Mouse (Mus musculus): ENCODE results near the gene Zfp618. TPM values are rescaled to one million over a fixed set of nuclear protein-coding genes. Genes with fewer than 3 reads are reported as not detected.

Zfp618 gene
- total and polyA plus RNA-seq, 2 experiments from 2014 or later: 4.2 to 7.5 TPM

DNA sequence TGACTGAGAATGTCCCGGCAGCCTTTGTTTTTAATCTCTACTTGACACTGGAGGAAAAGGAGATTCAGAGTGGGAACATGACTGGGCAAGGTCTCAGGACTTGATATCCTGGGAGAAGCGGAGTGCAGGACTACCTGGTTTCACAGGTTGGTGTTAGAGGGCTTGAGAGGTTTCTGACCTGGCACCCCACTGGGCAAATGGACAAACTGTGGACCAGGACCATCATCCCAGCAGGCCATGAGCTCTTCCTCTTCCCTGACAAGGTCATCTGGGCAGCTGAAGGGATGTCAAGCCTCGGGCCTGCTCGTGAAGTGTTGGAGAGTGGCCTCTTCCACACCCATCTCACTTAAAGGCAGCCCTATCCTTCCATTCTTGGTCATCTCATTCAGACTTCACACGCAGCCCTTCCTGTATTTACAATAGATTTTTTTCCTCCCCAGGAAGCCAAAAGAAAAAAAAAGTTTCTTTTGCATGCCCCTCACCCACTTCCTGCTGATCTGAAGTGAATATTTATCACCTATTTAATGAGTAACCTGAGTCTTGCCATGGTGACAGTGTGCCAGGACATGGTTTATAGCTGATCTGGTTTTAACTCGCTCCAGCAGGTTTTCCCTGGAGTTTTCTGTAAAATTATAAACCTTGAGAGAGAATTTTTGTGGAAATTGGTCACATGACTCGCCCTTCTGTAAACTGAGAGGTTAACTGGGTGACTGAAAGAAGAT, 86.7 kb downstream of the Zfp618 start:
- Histone ChIP-seq H3K4me3 (ENCODE audit: low read depth, low read length) (no peak overlapping the region), H3K27ac (ENCODE audit: low read depth) (no peak overlapping the region), H3K27me3 (ENCODE audit: control insufficient read depth, insufficient read depth, low read length) (no peaks in the 10 kb centered on the region), H3K4me2 (ENCODE audit: low read depth, low read length) (no peak overlapping the region), H3K9me3 (replicated peaks; ENCODE audit: control insufficient read depth, low read length) (no peaks in the 10 kb centered on the region), H3K9ac (replicated peaks; ENCODE audit: low read depth, low read length) (no peak overlapping the region), H3K4me1 (ENCODE audit: control insufficient read depth, insufficient read depth) (peaks cover 25% of the 10 kb centered on the region), H3K36me3 (replicated peaks; ENCODE audit: control insufficient read depth, insufficient read depth, low read length) (no peaks in the 10 kb centered on the region)
- WGBS: 57% methylated on average over 7 of the region's 7 CpGs
- TF ChIP-seq CTCF (IDR thresholded peaks at IDR 0.05; ENCODE audit: low read depth): no peak
- TF ChIP-seq EP300 (IDR thresholded peaks at IDR 0.05; ENCODE audit: low read depth): no peak
- DNase-seq (ENCODE audit: low spot score): no peak
- ATAC-seq (ENCODE audit: insufficient read depth, low read depth): no peak

DNA sequence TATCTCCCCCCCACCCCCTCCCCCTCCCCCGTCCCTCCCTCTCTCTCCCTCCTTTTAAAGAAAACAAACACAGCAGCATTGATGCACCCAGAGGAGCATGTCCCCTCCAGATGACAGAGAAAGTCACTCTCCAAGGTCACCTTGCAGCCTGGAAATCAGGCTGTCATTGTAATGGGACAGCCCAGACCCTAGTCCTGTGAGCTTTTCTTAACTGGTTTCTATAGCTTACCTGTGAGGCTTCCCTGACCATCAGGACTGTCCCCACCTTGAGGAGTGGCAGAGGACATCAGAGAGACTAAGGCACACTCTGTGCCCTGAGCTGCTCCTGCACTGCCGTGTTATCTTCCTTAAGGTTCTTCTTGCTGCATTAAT, 87.3 kb downstream of the Zfp618 start:
- Histone ChIP-seq H3K9ac (replicated peaks; ENCODE audit: low read depth, low read length) (no peak overlapping the region), H3K27ac (ENCODE audit: low read depth) (no peak overlapping the region), H3K4me2 (ENCODE audit: low read depth, low read length) (no peak overlapping the region), H3K36me3 (replicated peaks; ENCODE audit: control insufficient read depth, insufficient read depth, low read length) (no peaks in the 10 kb centered on the region), H3K9me3 (replicated peaks; ENCODE audit: control insufficient read depth, low read length) (no peaks in the 10 kb centered on the region), H3K27me3 (ENCODE audit: control insufficient read depth, insufficient read depth, low read length) (no peaks in the 10 kb centered on the region), H3K4me3 (ENCODE audit: low read depth, low read length) (no peak overlapping the region), H3K4me1 (ENCODE audit: control insufficient read depth, insufficient read depth) (peaks cover 25% of the 10 kb centered on the region)
- DNase-seq (ENCODE audit: low spot score): no peak
- WGBS: 43% methylated on average over 2 of the region's 2 CpGs
- no peak for TF ChIP-seq EP300 (IDR thresholded peaks at IDR 0.05; ENCODE audit: low read depth)
- TF ChIP-seq CTCF (IDR thresholded peaks at IDR 0.05; ENCODE audit: low read depth): no peak
- ATAC-seq (ENCODE audit: insufficient read depth, low read depth): no peak

DNA sequence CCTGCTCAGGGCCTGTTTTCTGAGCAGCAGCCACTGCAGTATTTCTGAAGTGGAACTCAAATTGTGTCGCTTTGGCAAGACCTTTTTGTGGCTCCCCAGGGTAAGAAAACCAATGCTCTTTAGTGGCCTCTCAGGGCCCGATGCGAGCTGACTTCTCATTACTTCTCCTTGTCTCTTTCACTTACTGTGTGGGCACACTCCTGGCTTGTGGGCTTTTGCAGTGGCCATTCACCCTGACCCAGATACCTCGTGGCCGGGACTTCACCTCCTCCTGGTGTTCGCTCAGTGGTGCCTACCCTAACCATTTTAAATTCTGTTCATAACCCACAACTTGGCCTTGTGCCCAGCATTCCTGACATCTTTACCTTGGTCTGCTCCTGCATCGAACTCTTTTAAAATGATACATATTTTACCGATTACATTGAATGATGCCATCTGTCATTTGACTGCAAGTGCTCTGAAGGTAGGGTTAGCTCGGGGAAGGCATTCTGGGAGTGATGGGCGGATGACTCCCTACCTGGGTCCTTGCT, 89.9 kb downstream of the Zfp618 start:
- no peak for DNase-seq (ENCODE audit: low spot score)
- no peaks in the 10 kb centered on the region for H3K27me3 ChIP-seq (ENCODE audit: control insufficient read depth, insufficient read depth, low read length)
- H3K4me1 ChIP-seq (ENCODE audit: control insufficient read depth, insufficient read depth): peaks cover 18% of the 10 kb centered on the region; the same call in 1 of the 2 replicates
- H3K9ac ChIP-seq (replicated peaks; ENCODE audit: low read depth, low read length): no peak overlapping the region
- no peak for ATAC-seq (ENCODE audit: insufficient read depth, low read depth)
- 68% methylated on average over 10 of the region's 10 CpGs for WGBS
- no peak overlapping the region for H3K27ac ChIP-seq (ENCODE audit: low read depth)
- H3K36me3 ChIP-seq (replicated peaks; ENCODE audit: control insufficient read depth, insufficient read depth, low read length): no peaks in the 10 kb centered on the region
- H3K4me3 ChIP-seq (ENCODE audit: low read depth, low read length): no peak overlapping the region
- no peak for TF ChIP-seq EP300 (IDR thresholded peaks at IDR 0.05; ENCODE audit: low read depth)
- TF ChIP-seq CTCF (IDR thresholded peaks at IDR 0.05; ENCODE audit: low read depth): no peak
- no peak overlapping the region for H3K4me2 ChIP-seq (ENCODE audit: low read depth, low read length)
- H3K9me3 ChIP-seq (replicated peaks; ENCODE audit: control insufficient read depth, low read length): no peaks in the 10 kb centered on the region

DNA sequence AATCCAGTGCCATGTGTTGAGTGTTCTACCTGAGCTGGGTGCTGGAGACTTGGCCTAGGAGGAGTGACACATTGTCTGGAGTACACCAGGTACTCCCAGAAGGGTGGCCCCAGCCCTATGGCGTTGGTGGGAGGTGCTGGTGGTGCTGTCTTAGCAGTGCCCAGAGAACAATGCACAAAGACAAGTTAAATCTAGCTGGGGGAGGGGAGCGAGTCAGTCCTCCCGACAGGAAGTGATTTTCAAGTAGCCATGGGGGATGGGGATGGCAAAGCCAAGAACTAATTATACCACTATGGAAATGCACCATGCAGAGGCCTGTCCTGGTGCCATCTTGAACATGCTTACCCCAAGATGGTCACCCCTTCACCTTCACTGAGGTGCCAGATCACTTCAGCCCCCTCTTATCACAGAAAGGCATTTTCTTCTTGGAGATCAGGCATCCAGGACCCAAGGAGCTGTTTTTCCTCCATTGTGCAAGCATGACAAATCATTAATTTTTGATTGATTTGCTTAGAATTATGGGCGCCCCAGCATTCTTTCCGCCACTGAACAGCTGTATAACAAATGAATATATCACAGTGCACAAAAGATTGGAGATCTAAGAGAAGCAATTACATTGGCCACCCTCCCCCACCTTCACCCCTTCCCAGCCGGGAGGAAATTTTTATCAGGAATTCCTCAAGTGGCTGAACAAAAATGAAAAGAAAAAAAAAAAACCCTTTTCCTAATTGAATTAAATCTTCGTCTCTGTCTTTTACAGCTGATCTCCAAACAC, 91.5 kb downstream of the Zfp618 start:
- peaks cover 7% of the 10 kb centered on the region; the same call in 1 of the 2 replicates for H3K4me1 ChIP-seq (ENCODE audit: control insufficient read depth, insufficient read depth)
- H3K27me3 ChIP-seq (ENCODE audit: control insufficient read depth, insufficient read depth, low read length): no peaks in the 10 kb centered on the region
- H3K4me3 ChIP-seq (ENCODE audit: low read depth, low read length): no peak overlapping the region
- no peak overlapping the region for H3K4me2 ChIP-seq (ENCODE audit: low read depth, low read length)
- H3K36me3 ChIP-seq (replicated peaks; ENCODE audit: control insufficient read depth, insufficient read depth, low read length): no peaks in the 10 kb centered on the region
- TF ChIP-seq CTCF (IDR thresholded peaks at IDR 0.05; ENCODE audit: low read depth): no peak
- no peak for TF ChIP-seq EP300 (IDR thresholded peaks at IDR 0.05; ENCODE audit: low read depth)
- no peak overlapping the region for H3K9ac ChIP-seq (replicated peaks; ENCODE audit: low read depth, low read length)
- ATAC-seq (ENCODE audit: insufficient read depth, low read depth): no peak
- WGBS: 59% methylated on average over 7 of the region's 7 CpGs
- DNase-seq (ENCODE audit: low spot score): no peak
- H3K9me3 ChIP-seq (replicated peaks; ENCODE audit: control insufficient read depth, low read length): no peaks in the 10 kb centered on the region
- no peak overlapping the region for H3K27ac ChIP-seq (ENCODE audit: low read depth)

DNA sequence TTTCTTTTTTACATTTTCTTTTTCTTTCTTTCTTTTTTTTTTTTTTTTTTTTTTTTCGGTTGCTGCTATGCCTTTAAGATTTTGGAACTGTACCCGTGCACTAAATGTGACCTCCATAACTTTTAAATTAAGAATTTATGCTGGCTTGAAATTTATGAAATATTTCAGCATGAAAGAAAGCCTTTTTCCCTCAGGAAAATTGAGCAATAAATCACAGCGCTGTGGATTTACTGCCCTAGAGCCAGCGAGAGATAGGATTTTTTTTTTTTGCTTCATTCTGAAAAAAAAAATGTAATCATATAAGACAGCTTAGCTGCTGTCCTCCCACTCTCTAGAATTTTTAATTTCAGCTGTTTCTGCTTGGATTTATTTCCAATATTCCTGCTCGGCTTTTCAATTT, 92.2 kb downstream of the Zfp618 start:
- Histone ChIP-seq H3K9me3 (replicated peaks; ENCODE audit: control insufficient read depth, low read length) (no peaks in the 10 kb centered on the region), H3K9ac (replicated peaks; ENCODE audit: low read depth, low read length) (no peak overlapping the region), H3K27me3 (ENCODE audit: control insufficient read depth, insufficient read depth, low read length) (no peaks in the 10 kb centered on the region), H3K27ac (ENCODE audit: low read depth) (no peak overlapping the region), H3K4me1 (ENCODE audit: control insufficient read depth, insufficient read depth) (peaks cover 3% of the 10 kb centered on the region; the same call in 1 of the 2 replicates), H3K4me2 (ENCODE audit: low read depth, low read length) (no peak overlapping the region), H3K36me3 (replicated peaks; ENCODE audit: control insufficient read depth, insufficient read depth, low read length) (no peaks in the 10 kb centered on the region), H3K4me3 (ENCODE audit: low read depth, low read length) (no peak overlapping the region)
- ATAC-seq (ENCODE audit: insufficient read depth, low read depth) (no peak), DNase-seq (ENCODE audit: low spot score) (no peak)
- no peak for TF ChIP-seq EP300 (IDR thresholded peaks at IDR 0.05; ENCODE audit: low read depth)
- TF ChIP-seq CTCF (IDR thresholded peaks at IDR 0.05; ENCODE audit: low read depth): no peak
- 81% methylated on average over 5 of the region's 5 CpGs for WGBS

Data from heart, postnatal 0 days (tissue).